22 mouse cellular contexts compared by ENCODE assay signal in genomic region chr3:116233515-116233914, GRCm38 (mm10). TPM values are rescaled to one million over a fixed set of nuclear protein-coding genes. Genes with fewer than 3 reads are reported as not detected.
"Had no signal": no experiment of that assay in that cellular context is flagged by ENCODE, and none has a peak within 500 bp of the region (broad histone marks: within the 10 kb centered on the region; RNA-seq: fewer than 3 reads in every experiment).

No protein-coding gene starts in this region.

- ATAC-seq: hindbrain, embryonic 16.5 days; hindbrain, postnatal 0 days; inflammation-experienced regulatory T-cells, adult 6 months; intestine, embryonic 15.5 days; intestine, embryonic 16.5 days; intestine, postnatal 0 days had no signal

- DNase-seq: heart, postnatal 10 days; heart, postnatal 36 days; heart, postnatal 4 days; kidney, adult 11 months; kidney, adult 18-20 months; kidney, adult 2 months; kidney, adult 8-10 months; kidney, adult 9 months; kidney, postnatal 10 days; kidney, postnatal 14 days; kidney, postnatal 25 days; kidney, postnatal 36 days; kidney, postnatal 4 days; layer of hippocampus, adult 9-11 months; layer of hippocampus, postnatal 36 days had no signal

RNA-seq across cellular contexts. Expression of gene Gpr88, which starts 19.8 kb away (rescaled TPM):
- total RNA-seq: hematopoietic stem cell, adult 5-6 weeks had no signal
